9 mouse cellular contexts compared by ENCODE assay signal in the genomic region with DNA sequence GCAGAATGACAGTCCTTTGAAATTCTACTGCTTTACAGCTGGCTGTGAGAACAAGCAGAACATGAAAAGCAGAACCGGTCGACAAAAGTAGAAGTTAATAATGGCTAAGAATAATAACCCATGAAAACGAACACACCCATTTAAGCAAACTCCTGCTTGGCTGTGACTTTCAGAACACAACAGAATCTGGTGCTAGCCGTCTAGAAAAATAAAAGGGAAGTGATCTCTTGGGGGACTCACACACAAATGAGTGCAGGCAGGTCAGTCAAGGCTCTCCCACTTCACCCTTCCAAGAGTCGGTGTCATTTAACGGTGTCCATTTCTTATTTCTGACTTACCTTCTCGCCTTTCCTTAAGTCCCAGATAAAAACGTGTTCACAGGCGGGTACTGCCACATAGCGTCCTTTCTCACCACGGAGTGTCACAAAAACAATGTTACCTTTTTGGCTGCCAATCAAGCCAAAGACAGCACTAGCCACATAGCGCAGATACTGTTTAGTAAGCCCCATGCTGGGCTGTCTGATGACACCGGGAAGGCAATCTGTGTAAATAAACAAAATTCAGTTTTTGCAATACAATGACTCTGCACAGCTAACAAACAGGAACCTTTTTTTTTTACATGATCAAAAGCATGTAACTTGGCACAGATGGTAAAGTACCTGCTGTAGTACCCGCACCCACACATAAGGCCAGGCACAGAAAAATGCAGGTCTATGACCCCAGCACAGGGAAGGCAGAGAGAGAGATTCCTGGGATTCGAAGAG. TPM values are rescaled to one million over a fixed set of nuclear protein-coding genes. Genes with fewer than 3 reads are reported as not detected.
DNase-seq lines count a peak whose midpoint lies in the region; ATAC-seq and TF ChIP-seq lines count a peak whose summit lies in the region.
"Had no signal": no experiment of that assay in that cellular context is flagged by ENCODE, and none has a peak within 500 bp of the region (broad histone marks: within the 10 kb centered on the region; RNA-seq: fewer than 3 reads in every experiment).

No protein-coding gene starts in this region.

- intact Hi-C loops in left cerebral cortex, adult 2 months (cut with DNase I): no loop called here
- intact Hi-C loops in left cerebral cortex, postnatal 10 days (cut with DNase I): no loop called here

- TF ChIP-seq CTCF in left cerebral cortex, adult 2 months (IDR thresholded peaks at IDR 0.05): no peak

- H3K9me3 ChIP-seq in embryonic facial prominence, embryonic 15.5 days (replicated peaks): no peaks in the 10 kb centered on the region
- H3K9me3 ChIP-seq in limb, embryonic 12.5 days: no peaks in the 10 kb centered on the region
- no peaks in the 10 kb centered on the region for H3K9me3 ChIP-seq in neural tube, embryonic 14.5 days (ENCODE audit: control insufficient read depth, low read length)

- no peaks in the 10 kb centered on the region for H3K27me3 ChIP-seq in embryonic facial prominence, embryonic 15.5 days
- H3K27me3 ChIP-seq in limb, embryonic 12.5 days: no peaks in the 10 kb centered on the region
- H3K27me3 ChIP-seq in neural tube, embryonic 14.5 days (ENCODE audit: control insufficient read depth, insufficient read depth, low read length): no peaks in the 10 kb centered on the region

- no peak overlapping the region for H3K27ac ChIP-seq in left cerebral cortex, adult 2 months
- no peak overlapping the region for H3K27ac ChIP-seq in embryonic facial prominence, embryonic 15.5 days (replicated peaks)
- no peak overlapping the region for H3K27ac ChIP-seq in limb, embryonic 12.5 days
- H3K27ac ChIP-seq in neural tube, embryonic 14.5 days (ENCODE audit: low read depth, low read length): no peak overlapping the region

- no peak overlapping the region for H3K9ac ChIP-seq in embryonic facial prominence, embryonic 15.5 days
- H3K9ac ChIP-seq in limb, embryonic 12.5 days (replicated peaks): peak overlapping the region; percentile 78
- peak overlapping the region; percentile 95; the same call in 1 of the 2 replicates for H3K9ac ChIP-seq in neural tube, embryonic 14.5 days (replicated peaks; ENCODE audit: low read depth, low read length)

- H3K36me3 ChIP-seq in embryonic facial prominence, embryonic 15.5 days: peaks cover 30% of the 10 kb centered on the region
- peaks cover 37% of the 10 kb centered on the region for H3K36me3 ChIP-seq in limb, embryonic 12.5 days
- peaks cover 19% of the 10 kb centered on the region for H3K36me3 ChIP-seq in neural tube, embryonic 14.5 days (ENCODE audit: control insufficient read depth, insufficient read depth, low read length)

- ATAC-seq in embryonic facial prominence, embryonic 15.5 days (ENCODE audit: insufficient number of reproducible peaks, low FRiP score, low TSS enrichment, low read depth): no peak
- no peak for ATAC-seq in limb, embryonic 12.5 days (ENCODE audit: insufficient number of reproducible peaks, insufficient read depth, low FRiP score, low TSS enrichment, low read depth)
- ATAC-seq in neural tube, embryonic 14.5 days (ENCODE audit: low read depth): no peak

- peak overlapping the region; percentile 78 for H3K4me3 ChIP-seq in left cerebral cortex, adult 2 months
- peak overlapping the region; percentile 92 for H3K4me3 ChIP-seq in embryonic facial prominence, embryonic 15.5 days (replicated peaks)
- H3K4me3 ChIP-seq in limb, embryonic 12.5 days (replicated peaks): peak overlapping the region; percentile 79
- peak overlapping the region; percentile 83 for H3K4me3 ChIP-seq in neural tube, embryonic 14.5 days (ENCODE audit: low read depth, low read length)

- DNase-seq in left cerebral cortex, adult 2 months (ENCODE audit: extremely low spot score in 1 of 2, low spot score in 2 of 2): no peak
- DNase-seq in left cerebral cortex, postnatal 10 days (ENCODE audit: extremely low spot score in 1 of 2, low spot score in 2 of 2): no peak
- no peak for DNase-seq in kidney, postnatal 14 days
- DNase-seq in right cerebral cortex, postnatal 14 days: no peak
- no peak for DNase-seq in embryo, embryonic 9.5 days (ENCODE audit: extremely low spot score)
- DNase-seq: adrenal gland, adult 2 months had no signal

- H3K4me1 ChIP-seq in embryonic facial prominence, embryonic 15.5 days: peaks cover 25% of the 10 kb centered on the region
- H3K4me1 ChIP-seq in limb, embryonic 12.5 days (replicated peaks): peaks cover 7% of the 10 kb centered on the region
- H3K4me1 ChIP-seq in neural tube, embryonic 14.5 days (ENCODE audit: control insufficient read depth, insufficient read depth, low read length): peaks cover 15% of the 10 kb centered on the region

- 83% methylated on average over 15 of the region's 15 CpGs for WGBS in embryonic facial prominence, embryonic 15.5 days
- 87% methylated on average over 15 of the region's 15 CpGs for WGBS in limb, embryonic 12.5 days
- WGBS in neural tube, embryonic 14.5 days: 88% methylated on average over 15 of the region's 15 CpGs

- peak overlapping the region; percentile 74 for H3K4me2 ChIP-seq in embryonic facial prominence, embryonic 15.5 days (replicated peaks)
- H3K4me2 ChIP-seq in limb, embryonic 12.5 days: peak overlapping the region; percentile 80
- peak overlapping the region; percentile 63 for H3K4me2 ChIP-seq in neural tube, embryonic 14.5 days (ENCODE audit: low read depth, low read length)

RNA-seq across cellular contexts. Expression of gene Gdap2, which starts 1.3 kb away (rescaled TPM):
- 10 to 100 TPM; 37.8 to 42.7 TPM for total RNA-seq in left cerebral cortex, adult 2 months (2021)
- total RNA-seq in left cerebral cortex, postnatal 10 days (2021): 10 to 100 TPM; 29.1 to 33.3 TPM
- 30.8 and 31.6 TPM in 2 replicates for polyA plus RNA-seq in embryonic facial prominence, embryonic 15.5 days (2015; fragmentation: Nextera tagmentation; extraction: Ambion mirVana)
- polyA plus RNA-seq in limb, embryonic 12.5 days (2016; fragmentation: Nextera tagmentation; extraction: Ambion mirVana): 22.5 and 26.8 TPM in 2 replicates
- polyA plus RNA-seq in neural tube, embryonic 14.5 days (2014; fragmentation: Nextera tagmentation; extraction: Ambion mirVana): 49.2 and 49.7 TPM in 2 replicates

RNA-seq across cellular contexts. Expression of gene Wdr3, which starts 1.3 kb away (rescaled TPM):
- 10 to 100 TPM; 18.4 to 22.5 TPM for total RNA-seq in left cerebral cortex, adult 2 months (2021)
- total RNA-seq in left cerebral cortex, postnatal 10 days (2021): 10 to 100 TPM; 21.6 to 23.1 TPM
- 41.6 and 43.9 TPM in 2 replicates for polyA plus RNA-seq in embryonic facial prominence, embryonic 15.5 days (2015; fragmentation: Nextera tagmentation; extraction: Ambion mirVana)
- polyA plus RNA-seq in limb, embryonic 12.5 days (2016; fragmentation: Nextera tagmentation; extraction: Ambion mirVana): 56.0 and 58.2 TPM in 2 replicates
- 31.0 and 39.7 TPM in 2 replicates for polyA plus RNA-seq in neural tube, embryonic 14.5 days (2014; fragmentation: Nextera tagmentation; extraction: Ambion mirVana)
